Mouse (Mus musculus) urinary bladder, postnatal 4 days (tissue): ENCODE results near the gene Atg16l1.
"Not testable (repeated sequence)": the region's sequence is repeated elsewhere in the genome, so short reads cannot be mapped to it uniquely, and the experiment has no call there.

ENCODE experiments used
- DNase-seq, 2 experiments: peaks; one replicate each; pipeline ENCODE4 v3.0.0; 2021 to 2022; ENCODE audit warnings: low spot score in 2 of 2

Gene Atg16l1

DNA sequence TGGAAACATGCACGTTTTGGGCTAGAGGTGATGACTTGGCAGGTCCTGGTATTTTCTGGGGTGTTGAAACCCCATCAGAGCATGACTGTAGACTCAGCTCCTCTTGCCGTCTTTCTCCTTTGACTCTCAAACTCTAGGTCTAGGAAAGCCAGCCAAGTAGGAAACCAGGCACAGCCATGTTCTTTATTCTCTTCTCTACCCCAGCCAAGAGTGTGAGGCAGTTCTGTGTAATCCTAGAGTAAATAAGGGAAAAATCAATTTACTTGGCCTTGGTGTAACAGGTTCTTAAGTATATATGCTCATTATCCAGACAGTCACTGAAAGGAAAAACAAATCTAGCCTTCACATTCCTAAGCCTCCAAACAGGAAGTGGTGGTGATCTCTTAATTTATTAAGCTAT, 17.7 kb downstream of the Atg16l1 start:
- DNase-seq, result no peak

DNA sequence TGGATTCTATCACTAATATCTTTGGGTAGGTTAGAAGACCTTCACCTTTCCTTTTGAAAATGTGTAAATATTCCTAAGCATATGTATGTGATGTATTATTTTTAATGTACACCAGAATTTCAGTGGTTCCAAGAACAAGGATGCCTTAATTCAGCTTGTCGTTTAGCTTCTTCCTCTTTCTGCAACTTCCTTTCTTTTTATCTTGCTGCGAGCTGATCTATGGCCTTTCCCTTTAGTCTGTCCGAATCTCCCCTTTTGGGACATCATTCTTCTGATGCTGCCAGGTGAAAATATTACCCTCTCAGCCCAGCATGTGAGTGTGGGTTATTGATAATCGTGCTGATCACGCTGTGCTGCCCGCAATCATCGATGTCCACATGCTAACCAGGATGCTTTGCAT, 19.2 kb downstream of the Atg16l1 start:
- DNase-seq, result no peak

DNA sequence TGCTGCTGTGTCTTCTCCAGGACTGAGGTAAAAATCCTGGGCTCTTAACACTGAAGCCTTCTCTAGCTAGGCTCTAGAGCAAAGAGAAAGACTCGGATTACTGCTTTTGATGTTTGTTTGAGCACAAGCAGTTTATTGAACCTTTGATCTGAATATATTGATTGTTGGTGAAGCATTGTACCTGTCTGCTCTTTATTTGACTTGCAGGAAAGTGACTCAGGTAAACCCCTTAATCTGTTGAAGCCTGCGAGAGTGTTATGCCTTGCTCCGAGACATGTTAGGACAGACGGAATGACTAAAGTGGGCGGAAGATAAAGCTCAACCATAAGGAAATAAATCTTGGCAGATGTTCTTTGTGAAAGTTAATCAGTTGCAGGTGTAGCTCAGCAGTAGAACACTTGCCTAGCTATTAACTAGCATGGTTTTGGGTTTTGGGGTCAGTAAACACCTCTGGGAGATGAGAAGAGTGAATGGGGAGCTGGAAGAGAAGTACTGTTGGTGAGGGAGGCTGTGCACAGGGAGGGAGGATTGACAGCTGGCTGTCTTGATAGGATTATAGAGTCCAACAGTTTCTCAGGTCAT, 23.6 kb downstream of the Atg16l1 start:
- no peak for DNase-seq

DNA sequence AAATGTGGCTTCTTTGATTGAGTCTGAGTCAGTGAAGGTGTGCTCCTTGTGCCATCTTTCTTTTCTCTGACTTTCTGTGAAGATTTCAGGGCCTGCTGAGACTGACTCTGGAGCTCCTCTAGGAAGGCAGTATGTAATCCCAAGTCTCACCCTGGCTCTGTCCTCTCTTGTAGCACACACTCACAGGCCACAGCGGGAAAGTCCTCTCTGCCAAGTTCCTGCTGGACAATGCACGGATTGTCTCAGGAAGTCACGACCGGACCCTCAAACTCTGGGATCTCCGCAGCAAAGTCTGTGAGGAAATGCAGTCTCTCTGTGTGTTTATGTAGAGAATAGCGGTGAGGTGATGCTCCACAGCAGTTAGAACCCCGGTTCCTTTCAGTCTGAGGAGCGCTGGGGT, 30.0 kb downstream of the Atg16l1 start:
- no peak for DNase-seq

DNA sequence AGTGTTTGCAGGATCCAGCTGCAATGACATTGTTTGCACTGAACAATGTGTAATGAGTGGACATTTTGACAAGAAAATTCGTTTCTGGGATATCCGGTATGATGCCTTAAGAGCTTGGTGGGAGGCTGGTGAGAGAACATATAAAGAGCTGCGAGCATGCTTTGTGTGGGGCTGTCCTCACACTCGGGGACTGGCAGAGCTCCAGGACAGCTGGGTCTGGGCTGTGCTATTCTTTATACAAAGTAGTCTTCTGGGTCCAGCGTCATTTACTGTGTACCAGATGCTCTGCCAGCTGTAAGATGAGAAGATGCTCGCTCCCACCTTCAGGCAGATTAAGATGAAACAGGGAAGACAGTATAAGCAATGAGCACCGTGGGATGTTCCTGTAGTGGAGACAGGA, 30.6 kb downstream of the Atg16l1 start:
- no peak for DNase-seq

GRCm38 (mm10) chr1:87789665-87790064, 34.0 kb downstream of the Atg16l1 start:
- DNase-seq, result no peak

DNA sequence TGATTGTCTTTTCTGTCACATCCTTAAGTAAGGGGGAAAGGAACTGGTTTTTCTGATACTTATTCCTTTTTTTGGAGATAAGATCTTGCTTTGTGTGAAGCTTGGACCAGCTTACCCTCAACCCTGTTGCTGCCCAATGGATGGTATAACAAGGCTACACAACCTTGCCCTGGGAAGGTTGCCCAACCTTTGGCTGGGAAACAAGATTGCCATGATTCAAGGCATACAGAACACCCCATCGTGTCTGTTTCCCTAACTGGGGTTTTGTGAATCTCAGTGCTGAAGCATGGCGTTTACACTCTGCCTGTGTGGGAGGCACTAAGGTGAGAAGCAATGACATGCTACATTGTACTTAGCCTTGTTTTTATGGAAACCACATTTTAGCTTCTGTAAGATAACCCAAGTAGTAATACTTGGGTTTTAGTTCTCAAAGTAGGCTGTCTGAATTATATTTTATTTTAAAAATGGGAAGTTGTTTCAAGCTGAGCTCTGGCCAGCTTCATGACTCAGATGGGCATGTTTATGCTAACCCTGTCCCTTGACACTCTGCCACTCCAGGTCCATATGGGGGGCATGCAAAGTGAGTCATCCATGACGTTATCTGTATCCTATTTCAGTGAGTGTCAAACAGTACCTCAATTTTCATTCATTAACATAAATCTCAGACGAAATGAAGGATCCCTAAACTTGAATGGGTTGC, 36.9 kb downstream of the Atg16l1 start:
- DNase-seq, result no peak

DNA sequence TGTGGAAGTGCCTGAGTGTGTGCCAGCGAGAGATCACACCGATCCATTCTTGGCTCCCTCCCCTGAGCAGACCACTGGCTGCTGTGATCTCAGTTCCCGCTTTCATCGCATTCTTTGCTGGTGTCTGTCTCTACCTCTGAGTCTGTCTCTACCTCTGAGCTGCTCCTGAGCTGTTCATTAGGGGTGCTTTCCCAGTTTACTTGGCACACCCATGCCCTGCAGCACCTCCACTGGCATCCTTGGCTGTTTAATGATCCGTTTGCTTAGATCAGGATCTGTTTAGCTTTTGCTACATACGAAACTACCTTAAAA, 37.4 kb downstream of the Atg16l1 start:
- DNase-seq, result no peak

- DNase-seq, result no peak
These were observed 42.0 kb downstream of the Atg16l1 start for GRCm38 (mm10) chr1:87797702-87798101.

- no peak for DNase-seq
These were observed 42.6 kb downstream of the Atg16l1 start for GRCm38 (mm10) chr1:87798306-87798705.

DNA sequence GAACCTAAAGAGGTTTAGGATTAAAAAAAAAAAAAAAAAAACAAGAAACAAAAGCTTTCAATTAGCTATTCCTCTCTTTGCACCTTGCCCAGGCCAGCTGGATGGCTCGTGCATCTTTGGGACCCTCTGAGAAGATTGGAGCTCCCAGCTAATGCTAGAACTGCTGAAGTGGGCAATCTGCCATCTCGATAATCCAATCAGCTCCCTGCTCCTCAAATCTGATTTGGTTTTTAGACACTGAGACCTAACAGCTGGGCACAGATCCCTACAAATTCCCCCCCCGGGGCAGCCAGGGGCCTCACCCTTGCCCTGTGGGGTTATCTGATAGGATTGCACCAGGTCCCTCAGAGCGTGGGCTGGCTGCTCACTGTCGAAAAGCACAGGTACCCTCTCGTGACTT, 47.9 kb downstream of the Atg16l1 start, which contains the start of gene Sag:
TSS of gene Sag (plus strand) at position 105 of the 400 bp plus-strand sequence.
- DNase-seq, result no peak

- DNase-seq, result no peak
These were observed 52.1 kb downstream of the Atg16l1 start for GRCm38 (mm10) chr1:87807751-87808150.

DNA sequence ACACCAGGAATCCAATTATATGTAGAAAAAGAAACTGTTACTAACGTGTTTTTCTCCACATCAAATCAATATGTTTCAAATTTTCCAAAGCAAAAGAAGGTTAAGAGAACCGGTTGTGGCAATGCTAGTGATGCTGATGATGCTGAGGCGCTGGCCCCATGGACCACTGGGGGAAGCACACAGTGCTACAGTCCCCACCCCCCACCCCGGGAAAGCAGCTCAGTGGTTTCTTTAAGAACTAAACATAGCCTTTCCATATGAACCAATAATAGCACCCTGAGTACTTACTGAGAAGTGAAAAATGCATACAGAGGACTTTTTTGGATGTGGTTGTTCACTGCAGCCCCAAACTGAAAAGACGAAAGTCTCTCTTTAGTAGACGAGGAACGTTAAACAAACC, 55.7 kb downstream of the Atg16l1 start:
- no peak for DNase-seq

GRCm38 (mm10) chr1:87812061-87812460, 56.4 kb downstream of the Atg16l1 start:
- DNase-seq, result no peak

GRCm38 (mm10) chr1:87813155-87813554, 57.5 kb downstream of the Atg16l1 start:
- DNase-seq, result no peak

- no peak for DNase-seq
These were observed 58.0 kb downstream of the Atg16l1 start for GRCm38 (mm10) chr1:87813681-87814080.

DNA sequence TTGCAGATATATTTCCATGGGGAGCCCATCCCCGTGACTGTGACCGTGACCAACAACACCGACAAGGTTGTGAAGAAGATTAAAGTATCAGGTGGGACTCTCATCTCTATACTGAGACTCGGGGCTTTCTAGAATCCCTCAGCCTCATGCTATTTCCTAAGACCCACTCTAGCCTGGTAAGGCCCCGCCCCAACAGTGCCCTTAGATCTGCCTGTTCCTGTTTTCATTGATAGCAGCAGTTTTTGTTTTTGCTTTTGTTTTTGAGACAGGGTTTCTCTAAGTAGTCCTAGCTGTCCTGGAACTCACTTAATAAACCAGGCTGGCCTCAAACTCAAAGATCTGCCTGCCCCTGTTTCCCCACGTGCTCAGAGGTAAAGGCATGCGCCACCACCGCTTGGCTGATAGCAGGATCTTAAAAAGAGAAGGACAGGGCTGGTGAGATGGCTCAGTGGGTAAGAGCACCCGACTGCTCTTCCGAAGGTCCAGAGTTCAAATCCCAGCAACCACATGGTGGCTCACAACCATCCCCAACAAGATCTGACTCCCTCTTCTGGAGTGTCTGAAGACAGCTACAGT, 68.8 kb downstream of the Atg16l1 start:
- DNase-seq, result no peak

GRCm38 (mm10) chr1:87825281-87825680, 69.6 kb downstream of the Atg16l1 start:
- no peak for DNase-seq

- DNase-seq, result no peak
These were observed 70.3 kb downstream of the Atg16l1 start for GRCm38 (mm10) chr1:87825991-87826390.

DNA sequence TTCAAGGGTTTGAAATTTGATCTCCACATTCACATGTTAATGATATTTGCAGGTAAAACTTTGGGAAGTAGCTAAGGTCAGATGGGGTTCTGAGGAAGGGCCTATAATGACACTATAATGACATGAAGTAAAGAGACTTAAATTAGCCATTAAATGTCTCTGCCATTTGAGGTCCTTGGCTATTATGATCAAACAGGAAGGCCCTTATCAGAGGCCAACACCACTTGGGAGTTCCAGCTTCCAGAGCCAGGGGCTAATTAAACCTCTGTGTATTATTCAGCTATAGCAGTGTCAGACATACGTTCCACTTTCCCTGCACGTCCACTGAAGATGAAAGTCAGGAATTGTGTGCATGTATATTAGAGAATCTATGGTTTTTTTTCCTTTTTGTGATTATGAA, 70.8 kb downstream of the Atg16l1 start:
- no peak for DNase-seq

DNA sequence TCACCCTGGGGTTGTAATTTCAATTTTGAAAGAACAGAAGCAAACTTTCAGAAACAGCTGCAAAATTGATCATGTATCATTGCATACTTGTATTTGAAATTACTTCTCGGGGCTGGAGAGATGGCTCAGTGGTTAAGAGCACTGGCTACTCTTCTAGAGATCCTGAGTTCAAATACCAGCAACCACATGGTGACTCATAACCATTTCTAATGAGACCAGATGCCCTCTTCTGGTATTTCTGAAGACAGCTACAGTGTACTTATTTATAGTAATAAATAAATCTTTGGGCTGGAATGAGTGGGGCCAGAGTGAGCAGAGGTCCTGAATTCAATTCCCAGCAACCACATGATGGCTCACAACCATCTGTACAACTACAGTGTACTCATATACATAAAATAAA, 71.8 kb downstream of the Atg16l1 start:
- DNase-seq, result not testable (repeated sequence)

- no peak for DNase-seq
These were observed 72.5 kb downstream of the Atg16l1 start for GRCm38 (mm10) chr1:87828185-87828584.

DNA sequence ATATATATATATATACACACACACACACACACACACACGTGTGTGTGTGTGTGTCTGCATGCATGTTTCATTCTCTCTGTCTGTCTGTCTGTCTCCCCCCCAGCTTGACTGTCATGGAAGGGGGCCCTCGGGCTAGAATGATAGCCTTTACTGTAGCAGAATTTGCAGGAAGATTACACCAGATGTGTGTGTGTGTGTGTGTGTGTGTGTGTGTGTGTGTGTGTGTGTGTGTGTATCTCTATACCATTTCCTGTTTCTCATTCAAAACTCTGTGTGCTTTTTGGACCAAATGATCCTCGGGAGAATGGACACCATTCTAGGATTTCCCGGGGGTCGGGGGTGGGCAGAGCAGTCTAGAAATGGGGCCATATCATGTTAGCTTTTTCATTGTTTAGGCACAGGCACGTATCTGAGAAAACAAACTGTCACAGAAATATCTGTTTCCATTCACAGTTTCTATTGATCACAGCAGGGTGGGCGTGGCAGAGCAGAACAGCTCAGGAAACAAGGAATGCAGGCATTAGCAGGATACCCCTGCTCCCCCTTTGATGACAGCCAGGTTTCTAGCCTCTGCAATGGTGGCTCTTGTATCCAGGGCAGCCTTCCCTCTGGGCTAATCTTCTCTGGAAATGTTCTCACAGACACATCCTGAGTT, 73.4 kb downstream of the Atg16l1 start:
- DNase-seq, result no peak
